Mouse (Mus musculus) C2C12 (cell line): ENCODE results near the gene Ssx2ip. TPM values are rescaled to one million over a fixed set of nuclear protein-coding genes. Genes with fewer than 3 reads are reported as not detected.

Experiments
- H3K27me3 ChIP-seq: one replicate; pipeline ENCODE4 v1.6.1; 2011; ENCODE audit not compliant: control insufficient read depth, insufficient read depth, insufficient read length
- H3K36me3 ChIP-seq: one replicate; pipeline ENCODE4 v1.6.1; 2011; ENCODE audit not compliant: control insufficient read depth, insufficient read depth
- H3K4me3 ChIP-seq: one replicate; pipeline ENCODE4 v1.5.1; 2011; ENCODE audit warnings: mild to moderate bottlenecking, control low read depth; ENCODE audit not compliant: poor library complexity, insufficient read depth, severe bottlenecking
- H3K79me2 ChIP-seq: one replicate; pipeline ENCODE4 v1.6.1; 2011; ENCODE audit not compliant: control insufficient read depth, insufficient read depth
- H3K79me3 ChIP-seq: one replicate; pipeline ENCODE4 v1.6.1; 2011; ENCODE audit warnings: low read depth, control low read depth
- H3ac ChIP-seq: one replicate; pipeline ENCODE3; 2011; ENCODE audit warnings: low read depth; ENCODE audit not compliant: control insufficient read depth, insufficient read length
- CEBPB ChIP-seq: IDR thresholded peaks from one replicate; pipeline ENCODE4 v1.6.1; 2011; ENCODE audit warnings: low read depth, mild to moderate bottlenecking, control low read depth, moderate library complexity
- CTCF ChIP-seq: IDR thresholded peaks from one replicate; pipeline ENCODE4 v1.5.1; 2011; ENCODE audit not compliant: control insufficient read depth, insufficient read depth, insufficient read length
- FOSL1 ChIP-seq: IDR thresholded peaks from one replicate; pipeline ENCODE4 v1.8.0; 2011; ENCODE audit warnings: mild to moderate bottlenecking, low read length; ENCODE audit not compliant: poor library complexity, insufficient read depth, severe bottlenecking
- MAX ChIP-seq: IDR thresholded peaks from one replicate; pipeline ENCODE4 v1.6.1; 2011; ENCODE audit warnings: mild to moderate bottlenecking, control low read depth
- MYOD1 ChIP-seq: IDR thresholded peaks from one replicate; pipeline ENCODE4 v1.6.1; 2011; ENCODE audit warnings: low read depth; ENCODE audit not compliant: control insufficient read depth, insufficient read length
- MYOG ChIP-seq: IDR thresholded peaks from one replicate; pipeline ENCODE4 v1.6.1; 2011; ENCODE audit not compliant: control insufficient read depth, insufficient read length; ENCODE audit errors: extremely low read depth
- USF1 ChIP-seq: IDR thresholded peaks from one replicate; pipeline ENCODE4 v1.6.1; 2011; ENCODE audit warnings: low read depth, mild to moderate bottlenecking, control low read depth, moderate library complexity
- polyA plus RNA-seq: library from polyadenylated mRNA; unstranded; fragments of >200 nt; fragmentation: generic; extraction: Trizol; gene quantifications from one replicate; pipeline ENCODE4 v1.2.1, GENCODE M21; 2012; ENCODE audit warnings: missing spikeins

The Ssx2ip gene
- polyA plus RNA-seq, 1 experiment: 9.5 TPM

DNA sequence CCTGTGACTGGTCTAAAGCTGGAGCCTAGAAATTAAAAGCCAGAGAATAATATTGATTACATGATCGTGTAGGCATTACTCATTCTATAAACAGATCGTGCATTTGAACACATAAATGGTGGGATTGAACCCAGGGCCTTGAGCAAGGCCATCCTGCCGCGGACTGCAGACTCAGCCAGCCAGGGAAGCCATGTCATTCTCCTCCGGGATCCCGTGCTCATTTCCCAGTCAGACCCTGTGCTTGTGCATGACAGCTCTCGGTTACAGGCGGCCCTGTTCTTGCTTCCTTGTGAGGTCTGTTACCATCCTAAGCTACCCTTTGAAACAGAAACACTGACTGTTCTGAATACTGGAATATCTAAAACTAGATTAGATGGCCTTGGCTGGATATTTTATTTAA lies 30.2 kb downstream of the Ssx2ip start:
- peaks cover 20% of the 10 kb centered on the region for H3K36me3 ChIP-seq
- no peak for TF ChIP-seq MAX
- no peak for TF ChIP-seq FOSL1
- TF ChIP-seq MYOG: no peak
- no peak for TF ChIP-seq USF1
- no peak for TF ChIP-seq MYOD1
- TF ChIP-seq CTCF: no peak
- TF ChIP-seq CEBPB: no peak

DNA sequence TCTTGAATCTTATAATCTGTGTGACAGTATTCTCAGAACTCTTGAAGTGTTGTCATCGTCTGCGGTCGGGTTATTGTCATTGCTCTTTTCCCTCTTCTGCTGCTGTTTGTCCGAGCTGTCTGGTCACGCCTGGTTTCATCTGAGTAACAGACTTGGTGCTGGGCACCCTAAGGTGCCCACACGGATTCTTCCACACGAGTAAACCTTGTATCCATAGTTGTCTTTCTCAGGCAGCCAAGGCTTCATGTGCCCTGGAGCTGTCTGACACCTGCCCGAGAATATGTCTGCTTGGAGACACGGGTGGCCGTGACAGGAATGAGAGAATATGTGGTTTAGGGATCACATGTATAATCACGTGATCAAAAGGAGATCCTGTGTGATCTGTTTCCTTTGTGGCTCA lies 31.1 kb downstream of the Ssx2ip start:
- Histone ChIP-seq H3K79me2 (no peaks in the 10 kb centered on the region), H3K79me3 (no peaks in the 10 kb centered on the region), H3ac (no peak overlapping the region), H3K4me3 (no peak overlapping the region), H3K36me3 (peaks cover 20% of the 10 kb centered on the region), H3K27me3 (no peaks in the 10 kb centered on the region)
- TF ChIP-seq CEBPB: no peak
- TF ChIP-seq USF1: no peak
- no peak for TF ChIP-seq CTCF
- TF ChIP-seq MAX: no peak
- TF ChIP-seq MYOD1: no peak
- no peak for TF ChIP-seq MYOG
- no peak for TF ChIP-seq FOSL1

More for the DNA sequence above, 30.2 kb downstream of the Ssx2ip start:
- H3K79me3 ChIP-seq: no peaks in the 10 kb centered on the region
- no peak overlapping the region for H3K4me3 ChIP-seq
- H3K79me2 ChIP-seq: no peaks in the 10 kb centered on the region
- H3ac ChIP-seq: no peak overlapping the region
- no peaks in the 10 kb centered on the region for H3K27me3 ChIP-seq

DNA sequence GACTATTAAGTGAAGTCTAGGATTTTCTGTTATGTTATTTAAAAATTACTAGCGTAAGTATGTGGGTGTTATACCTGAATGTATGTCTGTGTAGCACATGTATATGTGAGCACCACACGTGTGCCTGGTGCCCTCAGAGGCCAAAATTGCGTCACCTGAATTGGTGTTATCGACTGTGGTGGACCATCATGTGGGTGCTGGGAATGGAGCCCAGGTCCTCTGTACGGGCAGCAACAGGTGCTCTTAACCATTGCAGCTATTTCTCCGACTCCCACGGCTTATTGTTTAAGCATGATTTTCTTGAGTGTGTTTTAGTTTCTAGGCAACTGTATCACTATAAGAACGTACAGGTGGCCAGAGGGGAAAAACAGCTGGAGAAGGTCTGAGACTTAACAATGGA lies 31.7 kb downstream of the Ssx2ip start:
- peaks cover 15% of the 10 kb centered on the region for H3K36me3 ChIP-seq

DNA sequence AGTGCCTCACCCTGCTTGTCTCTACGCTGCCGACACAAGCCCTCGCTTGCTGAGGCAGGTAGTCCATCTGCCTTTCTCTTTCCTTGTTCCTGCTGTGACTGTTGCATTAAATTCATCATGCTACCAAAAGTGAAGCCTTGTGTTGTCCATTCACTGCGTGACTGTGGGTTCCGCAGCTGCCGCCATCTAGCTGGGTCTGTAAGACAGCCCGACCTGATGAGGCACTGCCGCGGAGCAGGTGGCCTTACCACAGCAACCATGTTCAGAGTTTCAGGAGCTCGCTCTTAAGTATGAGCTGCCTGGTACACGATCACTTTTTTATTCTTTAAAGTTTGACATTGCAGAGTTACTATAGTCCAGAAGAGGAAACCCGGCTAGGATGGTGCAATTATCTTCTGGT lies 35.6 kb downstream of the Ssx2ip start:
- H3K79me2 ChIP-seq: no peaks in the 10 kb centered on the region
- no peaks in the 10 kb centered on the region for H3K27me3 ChIP-seq
- H3K4me3 ChIP-seq: no peak overlapping the region
- H3K36me3 ChIP-seq: peaks cover 12% of the 10 kb centered on the region
- TF ChIP-seq FOSL1 (no peak), MAX (no peak), CTCF (no peak)
- no peak overlapping the region for H3ac ChIP-seq
- H3K79me3 ChIP-seq: no peaks in the 10 kb centered on the region

More for the DNA sequence above, 31.7 kb downstream of the Ssx2ip start:
- Histone ChIP-seq H3K79me3 (no peaks in the 10 kb centered on the region), H3K27me3 (no peaks in the 10 kb centered on the region), H3ac (no peak overlapping the region), H3K4me3 (no peak overlapping the region), H3K79me2 (no peaks in the 10 kb centered on the region)
- TF ChIP-seq MYOG (no peak), FOSL1 (no peak), MYOD1 (no peak), CEBPB (no peak), MAX (no peak), USF1 (no peak), CTCF (no peak)

DNA sequence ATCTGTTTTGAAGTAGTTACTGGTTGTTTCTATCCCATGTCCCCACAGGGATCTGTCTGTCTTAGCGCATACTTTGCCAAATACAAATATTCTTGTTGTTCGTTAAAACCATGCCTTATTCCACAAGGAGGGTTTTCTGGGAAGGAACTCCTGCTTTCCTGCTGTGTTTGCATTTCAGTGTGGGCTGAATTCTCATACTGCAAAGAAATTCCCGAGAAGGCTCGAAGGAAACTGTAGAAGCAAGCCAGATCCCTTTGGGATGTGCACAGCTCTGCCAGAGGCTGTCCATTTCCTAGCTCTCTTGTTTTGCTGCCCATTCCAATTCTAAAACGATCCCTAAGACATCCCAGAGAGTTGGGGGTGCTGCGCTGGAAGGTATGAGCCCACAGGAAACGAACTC lies 36.0 kb downstream of the Ssx2ip start:
- H3K4me3 ChIP-seq: no peak overlapping the region
- no peaks in the 10 kb centered on the region for H3K79me3 ChIP-seq
- no peaks in the 10 kb centered on the region for H3K79me2 ChIP-seq
- peaks cover 12% of the 10 kb centered on the region for H3K36me3 ChIP-seq
- H3K27me3 ChIP-seq: no peaks in the 10 kb centered on the region
- H3ac ChIP-seq: no peak overlapping the region
- no peak for TF ChIP-seq USF1
- TF ChIP-seq CTCF: no peak
- TF ChIP-seq FOSL1: no peak
- TF ChIP-seq MYOD1: no peak
- TF ChIP-seq MAX: no peak
- no peak for TF ChIP-seq CEBPB
- no peak for TF ChIP-seq MYOG

DNA sequence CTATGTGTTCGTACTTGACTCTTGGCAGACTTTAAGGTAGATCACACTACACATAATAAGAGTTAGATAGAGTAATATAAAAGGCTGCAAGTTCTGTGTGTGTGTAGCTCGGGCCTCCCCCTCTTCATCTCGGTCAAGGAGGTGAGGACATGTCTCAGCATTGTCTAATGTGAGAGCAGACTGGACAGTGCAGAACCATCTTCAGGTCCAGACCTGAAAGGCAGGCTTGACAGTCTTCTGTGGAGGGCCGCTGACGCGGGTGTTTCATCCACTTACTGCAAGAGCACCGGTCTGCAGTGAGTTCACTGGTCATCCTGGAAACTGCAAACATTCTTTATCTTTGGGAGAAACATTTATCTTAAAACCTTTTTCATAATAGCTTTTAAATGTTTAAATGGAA lies 38.0 kb downstream of the Ssx2ip start:
- H3ac ChIP-seq: no peak overlapping the region
- no peak for TF ChIP-seq CEBPB
- TF ChIP-seq MAX: no peak
- TF ChIP-seq MYOG: no peak
- TF ChIP-seq CTCF: no peak
- no peak for TF ChIP-seq USF1
- no peak for TF ChIP-seq MYOD1
- no peak for TF ChIP-seq FOSL1
- no peaks in the 10 kb centered on the region for H3K79me2 ChIP-seq
- no peak overlapping the region for H3K4me3 ChIP-seq
- H3K36me3 ChIP-seq: peaks cover 5% of the 10 kb centered on the region
- no peaks in the 10 kb centered on the region for H3K27me3 ChIP-seq
- no peaks in the 10 kb centered on the region for H3K79me3 ChIP-seq
